Mouse (Mus musculus) liver, adult 10 weeks (tissue): ENCODE results near the gene Carmil3. TPM values are rescaled to one million over a fixed set of nuclear protein-coding genes. Genes with fewer than 3 reads are reported as not detected.

Experiments
- polyA plus RNA-seq: library from polyadenylated mRNA; stranded (reverse); fragments of 350-450 nt; fragmentation: Illumina TruSeq; extraction: RNeasy Lipid Tissue Mini Kit (QIAGEN cat#74804); gene quantifications from one replicate; pipeline ENCODE4 v1.2.3, GENCODE M21; 2014; ENCODE audit warnings: low read depth, low replicate concordance

Carmil3 gene
- polyA plus RNA-seq: not detected

DNA sequence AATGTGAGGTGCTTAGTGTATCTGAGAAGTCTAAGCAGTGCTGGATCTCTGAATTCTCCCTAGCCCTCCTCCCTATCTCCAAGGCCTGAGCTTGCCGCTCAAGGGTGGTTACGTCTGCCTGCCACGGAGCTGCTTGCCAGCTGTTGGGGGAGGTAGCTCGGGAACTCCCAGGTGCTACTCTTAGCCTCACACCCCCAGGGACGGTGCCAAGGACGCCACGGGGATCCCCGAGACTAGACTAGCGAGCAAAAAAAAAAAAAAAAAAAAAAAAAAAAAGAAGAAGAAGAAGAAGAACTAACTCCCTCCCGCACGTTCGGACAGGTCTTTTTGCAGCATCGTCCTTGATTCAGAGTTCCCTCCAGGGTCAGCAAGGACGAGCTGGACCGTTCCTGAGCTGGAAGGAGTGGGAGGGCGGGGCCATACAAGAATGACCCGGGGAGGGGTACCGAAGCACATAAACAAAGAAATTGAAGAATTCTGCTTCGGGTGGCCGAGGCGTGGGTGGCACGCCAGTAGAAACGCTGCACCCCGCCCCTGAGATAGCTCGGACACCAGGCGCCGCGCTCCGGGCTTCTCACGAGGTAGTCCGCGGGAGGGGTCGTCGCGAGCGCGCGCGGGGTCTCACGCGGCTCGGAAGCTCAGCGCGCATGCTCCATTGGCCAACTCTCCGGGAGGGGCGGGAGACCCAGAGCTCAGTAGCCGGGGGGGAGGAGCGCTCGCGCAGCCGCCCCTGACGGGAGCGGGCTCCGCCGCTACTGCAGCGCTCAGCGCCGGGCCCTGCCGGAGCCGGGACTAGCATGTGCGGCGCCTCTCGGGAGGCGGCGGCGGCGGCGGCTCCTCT is at the start of gene Carmil3:
TSS of gene Carmil3 (plus strand) at position 291 of the 841 bp plus-strand sequence.

DNA sequence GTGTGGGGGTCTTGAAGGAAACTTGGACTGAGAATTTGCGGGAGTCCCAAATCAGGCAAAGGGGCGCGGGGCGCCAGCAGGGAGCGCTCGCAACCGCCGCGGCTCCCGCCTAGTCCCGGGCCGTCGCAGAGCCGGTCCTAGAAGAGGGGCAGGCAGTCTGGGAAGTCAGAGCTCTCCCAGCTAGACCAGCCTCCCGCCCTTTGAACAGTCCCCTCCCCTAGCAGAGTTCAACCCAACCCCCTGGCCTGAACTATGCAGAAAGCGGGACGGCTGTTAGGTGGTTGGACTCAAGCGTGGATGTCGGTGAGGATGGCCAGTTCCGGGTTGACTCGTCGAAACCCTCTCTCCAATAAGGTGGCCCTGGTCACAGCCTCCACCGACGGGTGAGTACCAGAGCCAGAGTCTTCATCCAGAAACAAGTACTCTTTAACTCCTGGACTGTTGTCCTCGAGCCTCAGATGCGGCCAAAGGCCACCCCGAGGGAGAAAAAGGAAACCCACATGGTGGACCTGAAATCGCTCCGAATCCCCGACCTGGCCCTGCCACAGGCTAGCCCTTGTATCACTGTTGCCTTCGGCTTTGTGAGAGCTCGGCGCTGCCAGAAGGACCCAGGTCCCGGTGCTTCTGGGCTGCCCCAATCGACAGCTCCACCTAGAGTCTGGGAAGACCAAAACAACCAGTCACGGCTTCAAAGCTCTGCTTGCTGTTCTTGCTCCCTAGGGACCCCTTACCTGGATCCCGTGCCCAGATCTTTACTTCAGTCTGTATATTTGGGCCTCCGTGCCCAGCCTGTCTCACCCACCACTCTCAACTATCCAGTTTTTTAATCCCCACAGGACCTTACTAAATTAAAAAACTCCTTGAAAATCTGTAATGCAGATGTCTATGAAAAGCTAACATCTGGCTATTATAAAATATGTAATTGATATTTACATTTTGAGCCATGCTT is 11.5 kb upstream of the Carmil3 start, which contains the start of gene Dhrs4:
TSS of gene Dhrs4 (plus strand) at position 108 of the 949 bp plus-strand sequence.

DNA sequence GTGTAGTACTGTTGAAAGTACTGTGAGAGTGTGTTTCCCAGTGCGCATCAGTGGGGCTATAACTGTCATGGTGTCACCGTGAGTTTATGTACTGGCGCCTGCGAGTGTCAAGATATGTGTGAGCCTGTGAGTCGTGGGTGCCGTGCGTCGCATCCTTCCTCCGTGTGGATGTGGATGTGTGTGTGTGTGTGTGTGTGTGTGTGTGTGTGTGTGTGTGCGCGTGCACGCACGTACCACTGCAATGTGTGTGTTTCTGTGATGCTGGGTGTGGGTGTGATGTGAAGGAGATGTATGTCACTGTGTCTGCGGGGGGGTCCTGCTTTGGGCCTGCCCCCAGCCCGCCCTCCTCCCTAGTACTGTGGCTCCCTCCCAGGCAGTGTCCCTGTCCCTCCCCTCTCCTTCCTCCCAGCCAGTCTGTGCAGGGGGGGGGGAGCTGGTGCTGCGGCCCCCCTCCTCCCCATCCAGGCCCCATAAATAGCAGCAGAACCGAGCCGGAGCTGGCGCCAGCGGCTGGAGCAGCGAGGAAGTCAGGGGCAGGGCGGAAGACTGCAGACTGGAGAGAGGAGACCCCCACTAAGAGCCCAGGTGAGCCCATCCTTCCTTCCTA is 19.8 kb downstream of the Carmil3 start, which contains the start of gene Cpne6:
TSS of gene Cpne6 (plus strand) at position 321 of the 607 bp plus-strand sequence.

DNA sequence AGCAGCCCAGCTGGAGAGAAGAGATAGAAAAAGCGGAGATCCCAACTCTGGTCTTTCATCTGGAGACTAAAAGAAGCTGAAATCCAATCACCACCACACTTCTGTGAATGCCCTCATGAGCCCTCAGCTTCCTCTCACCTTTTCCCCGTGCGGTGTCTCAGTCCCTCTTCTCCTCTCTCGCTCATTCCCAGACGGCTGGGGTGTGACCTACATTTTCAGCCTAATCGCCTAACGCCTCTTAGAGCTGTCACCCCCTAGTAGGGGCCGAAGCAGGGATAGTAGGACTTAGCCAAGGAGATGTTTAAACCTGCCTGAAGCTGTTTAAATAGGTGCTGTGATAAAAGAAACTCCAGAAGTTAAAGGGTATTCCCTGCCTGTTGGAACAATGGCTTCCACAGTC is 34.3 kb downstream of the Carmil3 start, which contains the start of gene Nrl:
TSS of gene Nrl (minus strand) at position 197 of the 400 bp plus-strand sequence.

DNA sequence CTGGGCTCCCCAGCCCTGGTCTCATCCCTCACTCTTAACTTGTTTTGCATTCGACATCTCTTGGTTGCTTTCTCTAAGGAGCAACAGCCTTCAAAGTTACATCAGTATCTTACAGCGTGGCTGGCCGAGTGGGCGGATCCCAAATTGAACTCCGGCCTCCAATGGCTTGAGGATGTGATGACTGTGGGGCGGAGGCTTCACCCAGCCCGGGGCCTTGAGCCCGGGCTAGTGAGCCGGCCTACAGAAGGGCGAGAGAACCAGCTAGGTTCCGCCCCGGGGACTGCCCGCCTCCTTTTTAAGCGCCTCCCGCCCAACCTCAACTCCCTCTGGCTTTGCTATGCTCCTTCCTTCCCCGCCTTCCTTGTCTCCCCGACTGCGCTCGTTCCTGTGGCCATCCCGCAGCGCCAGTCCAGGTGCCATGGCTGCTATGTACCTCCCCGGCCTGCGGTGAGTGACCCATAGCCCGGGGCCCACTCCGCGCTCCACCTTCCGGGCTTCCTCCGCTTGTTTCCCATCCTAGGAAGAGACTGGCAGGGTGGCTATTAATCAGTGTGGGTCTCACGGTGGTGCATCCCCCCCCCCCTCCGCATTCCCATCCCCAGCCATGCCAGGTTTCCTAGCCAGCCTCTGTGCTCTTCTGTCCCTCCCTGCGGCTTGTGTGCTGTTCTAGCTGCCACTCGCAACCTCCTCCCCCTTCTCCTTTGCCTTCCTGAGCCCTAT is 49.8 kb downstream of the Carmil3 start, which contains the start of gene Pck2:
TSS of gene Pck2 (plus strand) at position 200 of the 720 bp plus-strand sequence.

Other genes starting within 250 kb of the Carmil3 start
- 110 TPM for gene Dhrs4, start 11.9 kb upstream of the Carmil3 start, polyA plus RNA-seq
- not detected for gene Cpne6, start 19.8 kb downstream of the Carmil3 start, polyA plus RNA-seq
- gene Nrl, start 34.3 kb downstream of the Carmil3 start, polyA plus RNA-seq: not detected
- gene Pck2, start 49.6 kb downstream of the Carmil3 start, polyA plus RNA-seq: 0.24 TPM
- gene Dcaf11, start 69.4 kb downstream of the Carmil3 start, polyA plus RNA-seq: 82.7 TPM
- gene A730061H03Rik, start 69.8 kb downstream of the Carmil3 start, polyA plus RNA-seq: not detected
- gene Fitm1, start 85.0 kb downstream of the Carmil3 start, polyA plus RNA-seq: 0.87 TPM
- 149 TPM for gene Psme1, start 87.5 kb downstream of the Carmil3 start, polyA plus RNA-seq
- 9.1 TPM for gene Emc9, start 94.7 kb downstream of the Carmil3 start, polyA plus RNA-seq
- 129 TPM for gene Psme2, start 100.5 kb downstream of the Carmil3 start, polyA plus RNA-seq
- 3.8 TPM for gene Rnf31, start 101.1 kb downstream of the Carmil3 start, polyA plus RNA-seq
- gene Irf9, start 112.9 kb downstream of the Carmil3 start, polyA plus RNA-seq: 28.2 TPM
- 0.24 TPM for gene Rec8, start 127.4 kb downstream of the Carmil3 start, polyA plus RNA-seq
- gene Ipo4, start 145.3 kb downstream of the Carmil3 start, polyA plus RNA-seq: 5.0 TPM
- gene Gm49378, start 147.2 kb downstream of the Carmil3 start, polyA plus RNA-seq: 0.66 TPM
- 26.3 TPM for gene Tm9sf1, start 153.2 kb downstream of the Carmil3 start, polyA plus RNA-seq
- not detected for gene Tssk4, start 159.5 kb downstream of the Carmil3 start, polyA plus RNA-seq
- gene Mdp1, start 169.9 kb downstream of the Carmil3 start, polyA plus RNA-seq: 9.9 TPM
- gene Gmpr2, start 181.3 kb downstream of the Carmil3 start, polyA plus RNA-seq: 16.3 TPM
- gene Nedd8, start 181.5 kb downstream of the Carmil3 start, polyA plus RNA-seq: 75.4 TPM
- 4.1 TPM for gene Tinf2, start 191.2 kb downstream of the Carmil3 start, polyA plus RNA-seq
- 0.66 TPM for gene Tgm1, start 223.3 kb downstream of the Carmil3 start, polyA plus RNA-seq
- gene Rabggta, start 231.6 kb downstream of the Carmil3 start, polyA plus RNA-seq: 1.4 TPM